Mouse (Mus musculus) neural tube, embryonic 15.5 days (tissue): Measurements from ENCODE around the gene Plekhf1. TPM values are rescaled to one million over a fixed set of nuclear protein-coding genes. Genes with fewer than 3 reads are reported as not detected.

ENCODE experiments used
- ATAC-seq: fragments of 200-750 bp; cut with Nextera tagmentation; 2 replicates; pipeline ENCODE4 v1.8.0; 2017; ENCODE audit warnings: mild to moderate bottlenecking, moderate TSS enrichment, moderate library complexity; ENCODE audit not compliant: low FRiP score
- H3K27ac ChIP-seq: fragments of 300-500 bp; sonication (generic); replicated peaks from 2 replicates; pipeline ENCODE4 v1.5.1; 2015; ENCODE audit warnings: mild to moderate bottlenecking, inconsistent platforms
- H3K27me3 ChIP-seq: fragments of 300-500 bp; sonication (generic); replicated peaks from 2 replicates; pipeline ENCODE4 v1.6.1; 2015; ENCODE audit warnings: inconsistent platforms
- H3K36me3 ChIP-seq: fragments of 300-500 bp; sonication (generic); 2 replicates; pipeline ENCODE4 v1.6.1; 2015; ENCODE audit warnings: inconsistent platforms
- H3K4me1 ChIP-seq: fragments of 300-500 bp; sonication (generic); 2 replicates; pipeline ENCODE4 v1.6.1; 2015; ENCODE audit warnings: inconsistent platforms
- H3K4me2 ChIP-seq: fragments of 300-500 bp; sonication (generic); 2 replicates; pipeline ENCODE4 v1.6.1; 2015; ENCODE audit warnings: inconsistent platforms, mild to moderate bottlenecking, moderate library complexity
- H3K4me3 ChIP-seq: fragments of 300-500 bp; sonication (generic); replicated peaks from 2 replicates; pipeline ENCODE4 v1.5.1; 2015; ENCODE audit warnings: mild to moderate bottlenecking, inconsistent platforms
- H3K9ac ChIP-seq: fragments of 300-500 bp; sonication (generic); replicated peaks from 2 replicates; pipeline ENCODE4 v1.6.1; 2015; ENCODE audit warnings: mild to moderate bottlenecking, inconsistent platforms
- H3K9me3 ChIP-seq: fragments of 300-500 bp; sonication (generic); replicated peaks from 2 replicates; pipeline ENCODE4 v1.6.1; 2016; ENCODE audit warnings: inconsistent platforms
- WGBS: fragments of 180-500 bp; shearing (Covaris S2); methylation state at CpG from one replicate; pipeline ENCODE4 v1.1.7; 2015; ENCODE audit warnings: mixed read lengths; 5-methylcytosine and 5-hydroxymethylcytosine counted together
- polyA plus RNA-seq: library from polyadenylated mRNA; unstranded; fragments of >200 nt; fragmentation: Nextera tagmentation; extraction: Ambion mirVana; gene quantifications from 2 replicates; pipeline ENCODE4 v1.2.1, GENCODE M21; 2015

The Plekhf1 gene
- polyA plus RNA-seq, 1 experiment from 2014 or later = 0.75 TPM

DNA sequence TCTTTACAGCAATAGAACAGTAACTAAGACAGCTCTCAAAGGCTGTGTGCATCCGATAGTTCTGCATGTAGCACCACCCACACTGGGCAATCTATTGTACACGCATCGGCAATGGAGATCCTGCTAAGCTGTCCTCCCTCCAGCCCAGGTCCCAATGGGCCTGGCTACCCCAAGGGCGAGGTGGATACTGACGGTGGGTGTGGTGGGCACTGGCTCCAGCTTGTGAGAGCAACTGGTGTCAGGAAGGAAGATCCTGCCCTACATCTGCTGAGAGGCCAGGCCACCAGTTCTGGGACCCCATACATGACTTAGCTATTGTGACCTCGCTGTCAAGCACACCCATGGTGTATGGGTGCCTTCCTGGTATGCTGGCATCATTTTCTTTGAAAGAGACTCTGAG is 12.1 kb downstream of the Plekhf1 start:
- no peaks in the 10 kb centered on the region for H3K36me3 ChIP-seq
- H3K27me3 ChIP-seq = no peaks in the 10 kb centered on the region
- H3K4me1 ChIP-seq = no peaks in the 10 kb centered on the region
- H3K4me3 ChIP-seq = no peak overlapping the region
- no peak for ATAC-seq
- H3K9me3 ChIP-seq = no peaks in the 10 kb centered on the region
- H3K4me2 ChIP-seq = no peak overlapping the region
- WGBS = 92% methylated on average over 6 of the region's 6 CpGs
- H3K9ac ChIP-seq = no peak overlapping the region
- H3K27ac ChIP-seq = no peak overlapping the region

DNA sequence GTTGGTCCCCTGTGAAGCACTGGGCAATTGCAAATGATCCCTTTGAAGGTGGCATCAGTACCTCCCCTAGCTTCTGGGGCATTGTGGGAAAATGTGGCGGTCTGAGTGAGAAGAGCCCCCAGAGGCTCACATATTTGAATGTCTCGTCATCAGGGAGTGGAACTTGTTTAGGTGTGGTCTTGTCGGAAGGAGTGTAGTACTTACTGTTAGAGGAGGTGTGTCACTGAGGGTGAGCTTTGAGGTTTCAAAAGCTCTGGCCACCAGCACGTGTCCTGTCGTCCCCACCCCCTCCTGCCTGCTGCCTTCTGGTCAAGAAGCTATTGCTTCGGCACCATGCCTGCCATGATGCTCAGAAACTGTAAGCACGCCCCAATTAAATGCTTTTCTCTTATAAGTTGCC is 12.5 kb downstream of the Plekhf1 start:
- no peaks in the 10 kb centered on the region for H3K36me3 ChIP-seq
- no peak overlapping the region for H3K4me2 ChIP-seq
- H3K9ac ChIP-seq = no peak overlapping the region
- H3K9me3 ChIP-seq = no peaks in the 10 kb centered on the region
- WGBS = 74% methylated on average over 7 of the region's 7 CpGs
- no peaks in the 10 kb centered on the region for H3K27me3 ChIP-seq
- ATAC-seq = no peak
- no peaks in the 10 kb centered on the region for H3K4me1 ChIP-seq
- H3K27ac ChIP-seq = no peak overlapping the region
- no peak overlapping the region for H3K4me3 ChIP-seq

DNA sequence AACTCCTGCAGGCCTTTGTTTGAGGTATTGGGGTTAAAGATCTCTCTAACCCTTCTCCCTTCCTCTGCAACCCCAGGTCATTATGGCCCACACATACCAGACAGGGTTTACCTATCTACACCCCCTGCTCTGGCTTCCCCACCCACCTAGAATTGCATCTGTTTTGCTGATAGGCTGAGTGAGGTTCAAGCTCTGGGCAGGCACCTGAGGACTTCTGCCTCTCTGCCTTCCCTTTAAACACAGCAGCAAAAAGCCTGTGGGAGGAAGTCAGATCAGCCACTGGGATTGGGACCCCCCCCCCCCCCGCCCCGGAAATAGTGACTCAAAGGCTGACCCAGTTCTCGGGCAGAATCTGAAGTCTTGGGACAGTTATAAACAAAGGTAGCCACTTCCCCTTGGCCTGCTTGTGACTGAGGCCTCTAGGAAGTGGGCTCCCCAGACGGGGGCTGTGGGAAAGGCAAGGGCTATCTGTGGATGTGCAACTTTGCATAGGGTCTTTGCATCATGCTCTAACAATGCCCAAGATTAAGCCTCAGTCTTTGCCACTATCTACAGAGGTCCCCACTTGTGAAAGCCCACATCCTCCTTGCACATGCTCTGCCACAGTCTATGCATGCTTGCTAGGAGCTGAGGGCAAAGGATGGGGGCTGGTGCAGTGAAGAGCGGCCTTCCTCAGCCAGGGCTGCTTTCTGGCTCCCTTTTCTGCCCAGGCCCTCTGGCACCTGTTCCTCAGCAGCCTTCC is 13.2 kb downstream of the Plekhf1 start:
- 86% methylated on average over 5 of the region's 5 CpGs for WGBS
- ATAC-seq = no peak
- no peak overlapping the region for H3K4me2 ChIP-seq

DNA sequence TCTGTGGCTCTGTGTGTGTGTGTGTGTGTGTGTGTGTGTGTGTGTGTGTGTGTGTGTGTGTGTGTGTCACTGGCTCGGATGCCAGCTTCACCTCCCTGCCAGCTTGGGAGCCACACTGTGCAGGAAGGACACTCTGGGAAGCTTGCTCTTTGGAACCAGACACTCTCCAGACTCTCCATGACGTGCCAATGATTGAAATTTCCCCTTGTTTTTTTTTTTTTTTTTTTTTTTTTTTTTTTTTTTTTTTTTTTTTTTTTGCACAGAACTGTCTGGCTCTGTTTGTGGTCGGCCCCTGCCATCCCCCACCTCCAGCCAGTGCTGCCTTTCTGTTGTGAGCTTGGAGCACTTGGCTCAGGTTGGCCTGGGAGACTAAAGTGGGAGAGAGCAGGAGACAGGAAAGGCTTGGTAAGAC is 15.2 kb downstream of the Plekhf1 start:
- no peaks in the 10 kb centered on the region for H3K36me3 ChIP-seq
- H3K4me1 ChIP-seq = no peaks in the 10 kb centered on the region
- H3K9me3 ChIP-seq = no peaks in the 10 kb centered on the region
- no peak overlapping the region for H3K4me3 ChIP-seq
- H3K27ac ChIP-seq = no peak overlapping the region
- no peak for ATAC-seq
- no peak overlapping the region for H3K4me2 ChIP-seq
- H3K9ac ChIP-seq = no peak overlapping the region
- H3K27me3 ChIP-seq = no peaks in the 10 kb centered on the region
- WGBS = 58% methylated on average over 3 of the region's 3 CpGs

More for the DNA sequence above, 13.2 kb downstream of the Plekhf1 start:
- H3K36me3 ChIP-seq = no peaks in the 10 kb centered on the region
- no peak overlapping the region for H3K4me3 ChIP-seq
- no peak overlapping the region for H3K27ac ChIP-seq
- H3K9me3 ChIP-seq = no peaks in the 10 kb centered on the region
- H3K4me1 ChIP-seq = no peaks in the 10 kb centered on the region
- no peak overlapping the region for H3K9ac ChIP-seq
- H3K27me3 ChIP-seq = no peaks in the 10 kb centered on the region

DNA sequence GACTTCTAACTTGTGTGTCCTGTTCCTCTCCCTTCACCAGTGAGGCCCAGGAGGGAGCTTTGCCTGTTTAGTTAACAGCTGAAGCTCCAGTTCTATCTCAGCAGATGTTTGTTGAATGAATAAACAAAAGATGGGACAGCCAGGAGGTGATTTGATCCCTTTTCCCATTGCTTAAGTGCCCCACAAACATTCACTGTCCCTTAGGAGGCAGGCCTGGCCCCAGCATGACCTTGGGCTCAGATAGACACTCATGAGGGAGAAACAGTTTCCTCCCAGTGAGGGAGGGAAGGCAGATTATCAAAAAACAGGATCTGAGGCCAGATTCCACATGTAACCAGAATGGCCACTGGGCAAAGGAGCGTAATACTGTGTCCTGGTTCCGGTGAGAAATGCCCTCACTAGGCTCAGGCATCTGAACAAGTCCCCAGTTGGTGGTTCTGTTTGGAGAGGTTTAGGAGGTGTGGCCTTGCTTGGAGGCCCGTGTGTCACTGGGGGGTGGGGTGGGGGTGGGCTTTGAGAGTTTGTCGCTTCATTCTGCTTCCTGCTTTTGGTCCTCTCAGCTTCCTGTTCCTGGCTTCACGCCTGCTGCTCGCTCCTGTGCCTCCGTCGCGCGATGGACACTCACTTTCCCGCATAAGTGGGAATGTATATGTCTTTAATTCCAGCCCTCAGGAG is 18.2 kb downstream of the Plekhf1 start:
- H3K27me3 ChIP-seq = no peaks in the 10 kb centered on the region
- H3K9me3 ChIP-seq = no peaks in the 10 kb centered on the region
- H3K4me2 ChIP-seq = no peak overlapping the region
- H3K27ac ChIP-seq = no peak overlapping the region
- no peak overlapping the region for H3K4me3 ChIP-seq
- H3K36me3 ChIP-seq = no peaks in the 10 kb centered on the region
- no peak overlapping the region for H3K9ac ChIP-seq
- no peaks in the 10 kb centered on the region for H3K4me1 ChIP-seq
- 84% methylated on average over 11 of the region's 11 CpGs for WGBS
- ATAC-seq = no peak

DNA sequence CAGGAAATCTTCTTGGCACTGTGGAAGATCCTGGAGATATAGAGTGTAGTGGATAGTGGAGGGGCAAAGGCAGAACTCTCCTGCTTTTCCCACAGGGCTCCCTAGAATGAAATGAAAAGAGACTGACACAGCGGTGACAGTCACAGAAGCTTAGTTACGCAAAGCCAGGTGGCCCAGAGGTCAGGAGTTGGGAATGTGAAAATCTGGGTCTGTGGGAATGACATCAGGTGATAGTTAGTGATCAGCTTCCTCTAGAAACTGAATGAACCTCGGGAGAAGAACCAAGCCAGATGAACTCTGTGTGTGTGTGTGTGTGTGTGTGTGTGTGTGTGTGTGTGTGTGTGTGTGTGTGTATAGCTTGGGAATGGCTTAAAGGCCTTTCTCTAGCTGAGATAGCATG is 18.8 kb downstream of the Plekhf1 start:
- H3K27ac ChIP-seq = no peak overlapping the region
- no peaks in the 10 kb centered on the region for H3K36me3 ChIP-seq
- 71% methylated on average over 3 of the region's 3 CpGs for WGBS
- no peaks in the 10 kb centered on the region for H3K27me3 ChIP-seq
- no peak overlapping the region for H3K4me3 ChIP-seq
- H3K4me1 ChIP-seq = no peaks in the 10 kb centered on the region
- no peak overlapping the region for H3K9ac ChIP-seq
- no peak for ATAC-seq
- no peak overlapping the region for H3K4me2 ChIP-seq
- H3K9me3 ChIP-seq = no peaks in the 10 kb centered on the region

DNA sequence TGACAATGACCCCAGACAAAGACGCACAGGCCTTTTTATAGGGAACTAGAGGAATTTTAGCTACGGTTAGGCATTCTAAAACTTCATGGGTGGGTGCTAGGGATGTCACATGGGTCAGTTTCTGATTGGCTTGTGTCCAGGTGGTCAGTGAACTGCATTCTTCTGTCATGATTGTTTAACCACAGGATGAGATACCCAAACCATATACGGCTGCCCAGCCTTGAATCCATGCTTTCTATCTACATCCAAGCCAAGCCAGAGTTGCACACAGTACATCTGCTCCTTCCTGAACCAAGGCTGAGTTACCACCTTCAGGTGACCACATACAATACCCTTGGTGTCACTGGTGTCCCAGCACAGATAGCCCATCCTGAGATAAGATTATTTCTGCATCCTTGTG is 21.3 kb downstream of the Plekhf1 start:
- H3K27ac ChIP-seq = no peak overlapping the region
- WGBS = 76% methylated on average over 3 of the region's 3 CpGs
- no peaks in the 10 kb centered on the region for H3K36me3 ChIP-seq
- H3K9ac ChIP-seq = no peak overlapping the region
- H3K4me3 ChIP-seq = no peak overlapping the region
- ATAC-seq = no peak
- H3K9me3 ChIP-seq = no peaks in the 10 kb centered on the region
- H3K4me2 ChIP-seq = no peak overlapping the region
- no peaks in the 10 kb centered on the region for H3K27me3 ChIP-seq
- no peaks in the 10 kb centered on the region for H3K4me1 ChIP-seq

DNA sequence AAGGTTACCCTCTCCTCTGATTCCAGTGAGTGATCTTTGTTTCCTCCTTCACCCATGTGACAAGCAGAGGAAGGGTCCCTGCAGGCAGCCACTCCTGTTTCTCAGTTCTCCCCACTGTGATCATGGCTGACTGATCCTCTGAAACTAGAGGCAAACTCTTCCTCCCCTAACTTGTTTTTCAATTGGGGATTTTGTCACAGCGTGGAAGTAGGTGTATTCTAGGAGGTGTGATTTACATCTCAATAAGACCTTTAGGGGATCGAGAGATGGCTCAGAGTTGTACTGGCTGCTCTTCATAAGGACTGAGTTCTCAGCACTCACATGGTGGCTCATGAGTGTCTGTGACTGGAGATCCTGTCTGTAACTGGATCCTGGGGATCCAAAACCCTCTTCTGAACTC is 22.0 kb downstream of the Plekhf1 start:
- WGBS = 56% methylated on average over 2 of the region's 2 CpGs
- Histone ChIP-seq H3K9ac (no peak overlapping the region), H3K4me1 (peaks cover 5% of the 10 kb centered on the region; the same call in 1 of the 2 replicates), H3K36me3 (no peaks in the 10 kb centered on the region), H3K27ac (no peak overlapping the region), H3K4me2 (no peak overlapping the region), H3K9me3 (no peaks in the 10 kb centered on the region), H3K27me3 (no peaks in the 10 kb centered on the region), H3K4me3 (no peak overlapping the region)
- no peak for ATAC-seq

DNA sequence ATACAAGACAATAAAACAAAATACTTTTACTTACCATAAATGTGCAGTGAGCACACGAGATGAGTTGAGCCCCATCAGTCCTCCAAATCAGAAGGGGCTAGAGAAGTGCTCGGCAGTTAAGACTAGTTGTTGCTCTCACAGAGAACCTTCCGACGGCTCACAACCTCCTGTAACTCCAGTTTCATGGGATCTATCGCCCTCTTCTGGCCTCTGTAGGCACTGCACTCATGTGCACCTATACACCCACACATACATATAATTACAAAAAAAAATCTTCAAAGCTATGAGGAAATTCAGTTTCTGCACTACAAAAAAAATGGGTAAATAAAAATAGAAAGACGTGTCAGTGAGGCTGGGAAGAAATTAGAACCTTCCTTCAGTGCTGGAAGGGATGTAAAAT is 23.5 kb downstream of the Plekhf1 start:
- Histone ChIP-seq H3K36me3 (no peaks in the 10 kb centered on the region), H3K4me1 (peaks cover 10% of the 10 kb centered on the region), H3K9me3 (no peaks in the 10 kb centered on the region), H3K27ac (no peak overlapping the region), H3K4me3 (no peak overlapping the region), H3K4me2 (no peak overlapping the region), H3K9ac (no peak overlapping the region), H3K27me3 (no peaks in the 10 kb centered on the region)
- 90% methylated on average over 6 of the region's 6 CpGs for WGBS
- ATAC-seq = no peak

DNA sequence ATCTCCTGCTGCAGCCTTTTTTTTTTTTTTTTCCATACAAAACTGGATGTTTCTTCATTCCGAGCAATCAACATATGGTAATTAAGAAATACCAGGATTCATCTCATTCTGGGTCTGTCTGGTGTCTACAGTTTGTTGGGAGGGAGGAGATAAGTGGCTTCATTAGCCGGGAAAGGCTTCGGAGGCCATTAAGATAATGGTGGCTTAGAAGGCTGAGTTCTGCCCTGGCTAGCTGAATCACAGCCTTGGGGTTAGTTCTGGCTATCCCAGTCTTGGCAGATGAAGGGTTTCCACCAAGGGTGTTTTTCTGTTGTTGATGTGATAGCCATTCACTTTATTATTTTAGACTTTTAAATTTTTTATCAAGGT is 26.5 kb downstream of the Plekhf1 start:
- no peaks in the 10 kb centered on the region for H3K9me3 ChIP-seq
- H3K9ac ChIP-seq = peak overlapping the region; percentile 41; the same call in 1 of the 2 replicates
- ATAC-seq = peak; percentile 22
- no peak overlapping the region for H3K27ac ChIP-seq
- H3K36me3 ChIP-seq = peaks cover 1% of the 10 kb centered on the region; the same call in 1 of the 2 replicates
- peak overlapping the region; percentile 67 for H3K4me2 ChIP-seq
- 22% methylated on average over 3 of the region's 3 CpGs for WGBS
- H3K4me3 ChIP-seq = no peak overlapping the region
- H3K4me1 ChIP-seq = peaks cover 10% of the 10 kb centered on the region
- H3K27me3 ChIP-seq = no peaks in the 10 kb centered on the region

DNA sequence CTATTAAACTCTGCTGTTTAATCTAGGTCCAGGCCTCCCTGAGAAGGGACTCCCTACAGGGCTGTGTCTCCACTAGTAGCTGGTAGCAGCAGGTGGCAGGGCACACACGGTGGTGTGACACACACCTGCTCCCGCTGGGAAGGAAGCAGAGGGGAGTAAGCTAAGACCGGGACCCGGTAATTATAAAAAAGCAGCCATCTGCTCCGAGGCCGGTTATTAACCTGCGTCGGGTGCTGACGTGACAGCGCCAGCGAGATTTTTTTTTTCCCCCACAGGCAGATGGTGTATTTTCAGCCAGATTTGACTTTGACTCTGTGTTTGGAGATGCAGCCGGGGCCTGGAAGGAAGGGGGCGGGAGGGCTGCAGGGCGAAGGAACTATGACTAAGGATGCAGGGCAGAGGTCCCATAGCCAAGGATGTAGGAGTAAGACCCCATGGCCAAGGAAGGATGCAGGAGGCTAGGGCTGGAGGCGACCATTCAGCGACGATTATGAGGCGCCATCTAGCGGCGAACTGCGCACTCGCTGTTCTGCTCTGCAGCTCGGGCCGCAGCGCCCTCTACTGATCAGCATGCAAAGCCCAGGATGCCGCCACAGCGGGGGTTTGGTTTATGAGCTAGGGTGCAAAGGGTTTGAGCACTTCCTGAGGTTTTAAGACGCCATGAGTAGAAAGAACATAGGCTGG is 27.1 kb downstream of the Plekhf1 start:
- H3K27me3 ChIP-seq = no peaks in the 10 kb centered on the region
- peaks cover 10% of the 10 kb centered on the region for H3K4me1 ChIP-seq
- H3K36me3 ChIP-seq = peaks cover 4% of the 10 kb centered on the region; the same call in 1 of the 2 replicates
- peak overlapping the region; percentile 38 for H3K4me3 ChIP-seq
- peak overlapping the region; percentile 67 for H3K4me2 ChIP-seq
- peak overlapping the region; percentile 41 for H3K9ac ChIP-seq
- H3K27ac ChIP-seq = peak overlapping the region; percentile 64
- peak; percentile 91 for ATAC-seq
- WGBS = 3% methylated on average over 28 of the region's 28 CpGs
- H3K9me3 ChIP-seq = no peaks in the 10 kb centered on the region
